Mouse (Mus musculus): ENCODE data around the gene Uchl1.

Uchl1 gene

DNA sequence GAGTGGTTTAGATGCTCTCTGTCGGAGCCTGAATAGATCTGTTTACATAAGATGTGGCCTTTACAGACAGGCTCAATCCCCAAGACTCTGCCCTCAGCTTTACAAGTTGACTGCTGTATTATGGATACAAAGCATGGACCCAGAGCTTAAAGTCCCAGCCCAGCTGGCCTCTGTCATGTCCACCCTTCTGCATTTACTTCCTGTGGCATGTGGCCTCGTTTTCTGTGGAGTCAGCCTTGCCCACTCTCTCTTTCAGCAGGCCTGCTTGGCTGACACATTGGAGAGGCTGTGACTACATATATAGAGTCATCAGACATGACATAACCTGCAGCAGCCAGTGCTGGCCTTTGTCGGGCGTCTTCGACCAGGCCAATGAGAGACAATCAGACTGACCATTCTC is 32.0 kb downstream of the Uchl1 start:
- no peak for DNase-seq (ENCODE audit: extremely low read depth, low read depth, low spot score)

GRCm38 (mm10) chr5:66710445-66711019 is 34.6 kb downstream of the Uchl1 start:
- DNase-seq (ENCODE audit: extremely low read depth, low read depth, low spot score), result no peak

- DNase-seq (ENCODE audit: extremely low read depth, low read depth, low spot score), result no peak
These were observed 36.9 kb downstream of the Uchl1 start for GRCm38 (mm10) chr5:66712801-66713200.

GRCm38 (mm10) chr5:66715498-66715931 is 39.6 kb downstream of the Uchl1 start:
- no peak for DNase-seq (ENCODE audit: extremely low read depth, low read depth, low spot score)

DNA sequence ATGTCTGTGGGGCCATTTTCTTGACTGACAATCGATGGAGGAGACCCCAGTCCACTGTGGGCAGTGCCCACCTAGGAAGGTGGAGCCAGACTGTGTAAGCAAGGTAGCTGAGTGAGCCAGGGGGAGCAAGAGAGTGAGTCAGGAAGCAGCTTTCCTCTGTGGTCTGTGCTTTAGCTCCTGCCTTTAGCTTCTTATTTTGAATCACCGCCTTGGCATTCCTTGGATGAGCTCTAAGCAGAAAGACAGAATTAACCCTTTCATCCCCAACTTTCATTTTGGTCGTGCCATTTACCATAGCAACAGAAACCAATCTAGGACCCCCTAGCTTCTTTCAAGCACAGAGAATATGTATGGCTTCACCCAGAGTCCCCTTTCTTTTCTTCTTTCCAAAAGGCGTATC is 42.0 kb downstream of the Uchl1 start:
- DNase-seq (ENCODE audit: extremely low read depth, low read depth, low spot score), result no peak

- DNase-seq (ENCODE audit: extremely low read depth, low read depth, low spot score), result no peak
These were observed 42.5 kb downstream of the Uchl1 start for GRCm38 (mm10) chr5:66718413-66718812.

- no peak for DNase-seq (ENCODE audit: extremely low read depth, low read depth, low spot score)
These were observed 43.0 kb downstream of the Uchl1 start for GRCm38 (mm10) chr5:66718880-66719279.

GRCm38 (mm10) chr5:66720921-66721320 is 45.0 kb downstream of the Uchl1 start:
- DNase-seq (ENCODE audit: extremely low read depth, low read depth, low spot score), result no peak

DNA sequence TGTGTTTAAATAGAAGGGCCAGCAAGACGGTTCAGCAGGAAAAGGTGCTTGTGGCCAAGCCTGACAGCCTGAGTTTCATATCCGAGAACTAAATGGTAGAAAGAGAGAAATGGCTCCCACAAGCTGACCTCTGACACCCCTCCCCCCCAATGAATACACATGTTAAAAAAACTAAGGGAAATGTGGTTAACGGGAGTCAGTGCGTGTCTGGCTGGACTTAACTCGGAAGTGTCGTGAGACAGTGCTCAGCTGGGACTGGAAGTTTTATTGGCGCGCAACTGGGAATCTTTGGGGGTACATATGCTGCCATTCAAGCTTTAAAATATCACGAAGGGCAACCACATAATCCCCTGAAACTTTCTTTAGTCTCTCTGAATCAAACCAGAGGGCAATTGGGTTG is 46.7 kb downstream of the Uchl1 start:
- no peak for DNase-seq (ENCODE audit: extremely low read depth, low read depth, low spot score)

- DNase-seq (ENCODE audit: extremely low read depth, low read depth, low spot score), result no peak
These were observed 47.1 kb downstream of the Uchl1 start for GRCm38 (mm10) chr5:66723037-66723436.

DNA sequence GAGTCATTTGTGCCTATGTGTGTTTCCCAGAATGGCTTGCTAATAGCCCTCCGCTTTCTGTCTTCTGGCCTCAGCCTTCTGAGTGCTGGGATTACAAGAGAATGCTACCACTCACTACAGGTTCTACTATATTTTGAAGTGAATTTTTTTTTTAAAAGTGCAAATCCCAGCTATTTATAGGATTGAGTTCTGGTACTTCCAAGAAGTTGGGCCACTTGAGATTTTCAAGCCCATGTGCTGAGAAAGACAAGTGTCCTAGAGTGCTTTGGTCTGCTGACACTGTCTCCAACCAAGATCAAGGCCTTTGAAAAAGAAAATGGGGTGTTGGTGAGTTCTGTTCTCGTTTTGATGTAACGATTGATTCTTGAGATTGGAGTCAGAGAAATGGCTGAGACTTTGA is 47.7 kb downstream of the Uchl1 start:
- no peak for DNase-seq (ENCODE audit: extremely low read depth, low read depth, low spot score)

GRCm38 (mm10) chr5:66729306-66729705 is 53.4 kb downstream of the Uchl1 start:
- no peak for DNase-seq (ENCODE audit: extremely low read depth, low read depth, low spot score)

GRCm38 (mm10) chr5:66730621-66731301 is 54.9 kb downstream of the Uchl1 start:
- DNase-seq (ENCODE audit: extremely low read depth, low read depth, low spot score), result no peak

DNA sequence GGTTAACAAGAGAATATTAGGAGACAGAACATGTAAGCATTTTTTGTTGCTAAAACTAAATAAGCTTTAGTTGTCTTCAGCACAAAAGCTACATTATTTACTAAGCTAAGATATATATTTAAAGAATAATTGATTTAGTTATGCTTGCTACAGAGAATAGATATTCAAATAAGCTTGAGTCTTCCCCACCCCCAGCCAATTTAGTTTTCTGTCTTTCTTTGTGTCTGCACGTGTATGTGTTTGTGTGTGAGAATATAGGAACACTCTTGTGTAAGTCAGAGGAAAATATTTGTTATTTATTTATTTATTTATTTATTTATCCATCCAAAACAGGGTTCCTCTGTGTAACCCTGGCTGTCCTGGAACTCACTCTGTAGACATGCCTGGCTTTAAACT is 55.4 kb downstream of the Uchl1 start:
- no peak for DNase-seq (ENCODE audit: extremely low read depth, low read depth, low spot score)

- no peak for DNase-seq (ENCODE audit: extremely low read depth, low read depth, low spot score)
These were observed 57.7 kb downstream of the Uchl1 start for GRCm38 (mm10) chr5:66733556-66733955.

Data from fat pad, adult 2 months (tissue).